Mouse (Mus musculus) embryo, embryonic 11.5 days (tissue): ENCODE measurements around the gene 4933407L21Rik.

Experiments
- DNase-seq: peaks from one replicate; pipeline ENCODE4 v3.0.0-alpha.2; 2012; ENCODE audit warnings: low read depth, low spot score

4933407L21Rik gene

GRCm38 (mm10) chr1:85928057-85928687 lies at the start of gene 4933407L21Rik:
Gene 4933407L21Rik (plus strand): TSS chr1:85928483.
- no peak for DNase-seq

- no peak for DNase-seq
Observed at GRCm38 (mm10) chr1:85882003-85882402, 46.3 kb upstream of the 4933407L21Rik start.

GRCm38 (mm10) chr1:85887221-85887620 lies 41.1 kb upstream of the 4933407L21Rik start:
- DNase-seq = no peak

- peak; percentile 79 for DNase-seq
Observed at GRCm38 (mm10) chr1:85894231-85894747, 34.0 kb upstream of the 4933407L21Rik start, which contains the start of gene Itm2c. Gene Itm2c (plus strand): TSS chr1:85894281.

- peak; percentile 69 for DNase-seq
Observed at GRCm38 (mm10) chr1:85894748-85895360, 33.4 kb upstream of the 4933407L21Rik start.

- DNase-seq = no peak
Observed at GRCm38 (mm10) chr1:85895391-85895837, 32.9 kb upstream of the 4933407L21Rik start.

GRCm38 (mm10) chr1:85896110-85896509 lies 32.2 kb upstream of the 4933407L21Rik start:
- no peak for DNase-seq

- DNase-seq = no peak
Observed at GRCm38 (mm10) chr1:85896781-85897700, 31.2 kb upstream of the 4933407L21Rik start.

GRCm38 (mm10) chr1:85897901-85898760 lies 30.2 kb upstream of the 4933407L21Rik start:
- no peak for DNase-seq

- no peak for DNase-seq
Observed at GRCm38 (mm10) chr1:85898761-85899387, 29.4 kb upstream of the 4933407L21Rik start.

- DNase-seq = no peak
Observed at GRCm38 (mm10) chr1:85899388-85899761, 28.9 kb upstream of the 4933407L21Rik start.

GRCm38 (mm10) chr1:85900521-85901333 lies 27.6 kb upstream of the 4933407L21Rik start:
- no peak for DNase-seq

GRCm38 (mm10) chr1:85901516-85902107 lies 26.7 kb upstream of the 4933407L21Rik start:
- DNase-seq = no peak

- no peak for DNase-seq
Observed at GRCm38 (mm10) chr1:85902108-85902561, 26.1 kb upstream of the 4933407L21Rik start.

GRCm38 (mm10) chr1:85906892-85907291 lies 21.4 kb upstream of the 4933407L21Rik start:
- DNase-seq = no peak

- DNase-seq = no peak
Observed at GRCm38 (mm10) chr1:85908754-85909590, 19.3 kb upstream of the 4933407L21Rik start.

GRCm38 (mm10) chr1:85913078-85913755 lies 15.1 kb upstream of the 4933407L21Rik start:
- DNase-seq = no peak

- DNase-seq = no peak
Observed at GRCm38 (mm10) chr1:85915890-85916289, 12.4 kb upstream of the 4933407L21Rik start.
